Mouse (Mus musculus) right cerebral cortex, postnatal 14 days (tissue): Measurements from ENCODE around the gene Serpina1f.
A peak's percentile ranks its signal among the peaks of the same experiment; 100 is the strongest.
"Not testable (repeated sequence)": the region's sequence is repeated elsewhere in the genome, so short reads cannot be mapped to it uniquely, and the experiment has no call there.

Experiments used
- DNase-seq: peaks from one replicate; pipeline ENCODE4 v3.0.0; 2022

Serpina1f gene

DNA sequence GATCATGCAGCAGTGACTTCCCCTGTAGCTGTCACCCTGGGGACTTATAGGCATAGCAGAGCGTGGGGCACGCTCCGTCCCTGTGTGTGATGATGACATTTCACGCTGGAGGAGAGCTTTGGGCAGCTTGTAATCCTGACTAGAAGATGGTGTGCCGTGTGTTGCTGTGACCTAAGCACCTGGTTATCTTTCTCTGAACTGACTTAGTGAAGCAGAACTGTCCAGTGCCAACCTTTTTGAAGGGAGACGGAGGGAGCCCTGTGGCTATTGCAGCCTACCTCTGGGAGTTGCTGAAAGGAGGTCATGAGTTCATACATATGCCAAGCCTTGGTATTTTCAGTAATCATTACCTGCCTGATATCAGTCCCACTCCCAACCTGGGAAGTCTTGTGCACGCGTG is at the start of gene Serpina1f:
TSS of gene Serpina1f (minus strand) at position 101 of the 400 bp plus-strand sequence.
- no peak for DNase-seq

DNA sequence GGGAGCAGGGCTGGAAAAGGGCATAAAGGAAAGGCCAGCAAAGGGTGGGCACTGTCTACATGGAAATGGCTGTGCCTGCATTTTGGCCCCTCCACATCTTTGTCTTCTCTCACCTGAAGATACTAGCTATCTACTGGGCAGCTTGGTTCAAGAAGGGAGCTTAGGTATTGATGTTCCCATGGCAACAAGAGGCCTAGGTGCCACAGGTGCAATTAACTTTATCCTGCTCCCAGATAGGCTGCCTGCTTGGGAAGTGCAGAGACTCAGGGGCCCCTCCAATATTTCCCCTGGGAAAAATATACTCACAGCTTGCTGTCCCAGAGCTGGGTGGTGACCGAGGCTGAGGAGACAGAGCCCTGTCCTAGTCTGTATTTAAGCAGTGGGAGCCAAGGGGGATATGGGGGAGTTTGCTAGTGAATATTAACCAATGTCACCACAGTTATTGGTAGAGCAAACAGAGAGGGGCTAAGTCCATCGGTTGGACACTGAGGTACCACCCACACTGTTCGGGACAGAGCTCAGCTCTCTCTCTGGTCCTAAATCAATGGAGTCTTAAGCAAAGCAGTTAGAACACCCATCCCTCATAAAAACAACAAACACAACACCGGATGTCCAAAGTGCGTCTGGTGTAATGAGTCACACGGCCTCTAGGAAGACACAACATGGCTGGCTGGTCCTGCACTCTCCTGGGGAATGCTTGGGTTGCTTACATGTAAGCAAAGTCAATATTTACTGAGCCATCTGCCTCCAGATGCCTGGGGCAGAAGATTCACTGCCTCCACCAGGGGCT is 42.7 kb upstream of the Serpina1f start:
- DNase-seq, result not testable (repeated sequence)

DNA sequence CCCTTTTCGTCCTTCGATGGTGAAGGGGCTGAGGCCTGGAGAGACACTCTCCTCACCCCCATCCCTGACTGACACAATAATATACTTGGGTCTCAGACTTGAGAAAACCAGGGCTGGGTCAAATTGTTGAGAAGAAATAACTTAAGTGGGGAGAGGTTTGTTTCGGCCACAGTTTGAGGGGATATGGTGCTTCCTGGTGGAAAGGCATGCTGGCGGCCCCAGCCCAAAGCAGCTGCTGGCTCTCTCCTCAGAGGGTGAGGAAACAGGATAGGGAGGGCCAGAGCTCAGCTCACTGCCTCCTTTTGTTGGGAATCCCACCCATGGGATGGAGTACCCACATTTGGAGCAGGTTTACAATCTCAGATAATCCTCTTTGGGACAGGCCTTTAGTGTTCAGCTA is 40.2 kb upstream of the Serpina1f start:
- DNase-seq, result not testable (repeated sequence)

DNA sequence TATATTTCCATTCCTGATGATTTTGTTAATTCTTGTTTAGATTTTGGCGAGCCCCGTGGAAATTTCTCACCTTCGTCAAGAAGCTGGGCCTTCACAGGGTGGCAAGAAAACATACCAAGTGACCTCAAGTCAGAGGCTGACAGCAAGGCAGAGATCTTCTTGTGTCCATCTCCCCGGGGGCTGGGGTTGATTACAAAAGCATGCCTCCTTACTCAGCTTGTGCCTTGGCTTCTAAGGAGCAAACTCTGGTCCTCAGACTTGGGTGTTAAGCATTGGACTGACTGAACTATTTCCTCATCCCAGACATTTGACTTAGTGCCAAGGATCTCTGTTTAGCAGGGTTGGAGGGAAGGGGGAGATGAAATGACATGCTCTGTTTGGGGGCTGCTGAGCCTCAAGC is 39.8 kb upstream of the Serpina1f start:
- not testable (repeated sequence) for DNase-seq

DNA sequence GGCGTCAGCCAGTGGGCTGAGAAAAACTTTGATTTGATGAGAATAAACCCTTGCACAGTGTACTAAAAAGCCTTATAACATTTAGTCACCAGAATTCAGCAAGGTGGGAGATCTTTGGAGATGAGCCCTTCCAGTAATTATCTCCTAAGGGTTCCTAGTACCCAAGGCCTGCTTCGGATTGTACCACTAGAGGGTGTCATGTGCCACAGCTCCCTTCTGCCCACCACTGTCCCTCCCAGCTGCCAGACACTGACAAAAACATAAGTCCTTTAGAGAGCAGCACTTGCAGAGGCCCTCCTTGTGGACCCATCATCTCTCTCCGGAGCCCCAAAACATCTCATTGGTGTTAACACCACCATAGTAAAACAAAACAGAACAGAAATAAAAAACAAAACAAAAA is 16.2 kb upstream of the Serpina1f start:
- DNase-seq, result no peak

DNA sequence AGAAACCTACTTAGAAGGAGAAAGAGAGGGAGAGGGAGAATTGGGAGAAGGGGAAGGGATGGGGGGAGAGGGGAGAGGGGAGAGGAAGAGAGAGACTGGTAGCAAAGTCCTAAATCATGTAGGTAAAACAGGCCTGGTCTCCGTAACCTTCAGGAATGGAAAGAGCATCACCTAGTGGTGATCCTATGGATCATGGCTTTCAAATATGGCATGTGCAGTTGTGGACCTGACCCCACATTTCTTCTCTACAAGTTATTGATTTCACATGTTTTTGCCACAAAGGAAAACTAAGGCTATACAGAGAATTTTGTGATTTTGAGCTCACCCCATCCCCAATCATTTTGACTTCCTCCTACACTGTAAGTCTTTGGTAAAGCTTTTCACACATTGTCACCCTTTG is 15.1 kb upstream of the Serpina1f start:
- no peak for DNase-seq

DNA sequence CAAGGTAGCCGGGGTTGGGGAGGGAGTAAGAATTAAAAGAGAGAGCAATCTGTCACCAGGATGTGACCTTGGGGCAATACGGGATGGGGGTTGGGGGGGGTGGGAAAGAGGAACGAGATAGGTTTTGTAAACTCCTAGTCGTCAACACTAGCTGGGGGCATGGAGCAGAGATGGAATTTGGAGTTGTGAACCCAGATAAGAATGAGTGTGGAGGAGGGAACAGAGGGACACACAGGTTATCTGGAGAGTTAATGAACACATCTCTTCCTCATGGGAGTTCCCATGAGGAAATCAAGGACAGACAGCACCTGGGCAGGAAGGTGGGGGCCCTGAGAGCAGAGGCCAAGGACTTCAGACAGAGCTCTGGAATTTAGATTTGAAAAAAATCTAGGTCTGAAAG is 10.8 kb upstream of the Serpina1f start:
- no peak for DNase-seq

DNA sequence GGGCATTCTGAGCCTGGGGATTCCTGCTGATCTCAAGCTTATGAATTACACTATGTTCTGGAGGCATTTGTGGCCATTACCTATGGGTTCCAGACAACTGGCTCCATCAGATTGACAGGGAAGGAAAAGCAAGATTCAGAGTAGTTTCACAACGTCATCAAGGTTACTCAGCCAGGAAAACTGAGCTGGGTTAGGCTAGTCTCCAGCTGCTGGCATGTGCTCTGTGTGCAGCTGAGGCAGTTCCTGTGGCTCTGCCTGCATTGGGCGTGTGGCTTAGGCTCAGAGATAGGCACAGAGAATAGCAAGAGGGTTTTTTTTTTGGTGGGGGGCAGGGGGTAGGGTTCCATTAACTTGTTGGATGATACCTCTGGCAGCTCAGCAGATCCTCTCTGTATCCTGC is 10.2 kb upstream of the Serpina1f start:
- DNase-seq, result no peak

DNA sequence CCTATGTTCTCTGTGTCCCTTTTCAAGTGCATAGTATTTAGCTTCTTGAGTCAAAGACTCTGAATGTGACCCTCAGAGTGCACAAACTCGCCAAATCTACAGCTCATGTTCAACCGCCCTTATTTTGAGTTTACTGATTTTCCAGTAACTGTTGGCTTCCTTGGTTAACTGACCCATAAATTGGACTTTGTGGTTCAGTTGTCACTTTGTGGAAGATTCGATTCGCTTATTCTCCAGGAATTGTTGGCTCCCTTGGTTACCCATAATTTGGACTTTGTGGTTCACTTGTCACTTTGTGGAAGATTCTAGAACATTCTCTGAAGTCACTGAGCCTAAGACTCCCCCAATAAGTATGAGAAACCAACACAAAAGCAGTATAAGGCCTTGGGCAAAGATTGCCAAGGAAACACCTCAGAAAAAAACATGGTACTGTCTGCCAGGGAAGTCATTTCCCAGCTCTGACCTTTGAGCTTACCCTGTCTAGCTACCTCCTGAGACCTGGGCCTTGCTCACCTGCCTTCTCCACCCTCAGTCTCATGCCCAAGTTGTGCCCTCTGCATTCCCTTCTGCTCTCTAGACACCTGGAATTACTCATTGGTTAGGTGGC is 4.9 kb upstream of the Serpina1f start:
- DNase-seq, result no peak

DNA sequence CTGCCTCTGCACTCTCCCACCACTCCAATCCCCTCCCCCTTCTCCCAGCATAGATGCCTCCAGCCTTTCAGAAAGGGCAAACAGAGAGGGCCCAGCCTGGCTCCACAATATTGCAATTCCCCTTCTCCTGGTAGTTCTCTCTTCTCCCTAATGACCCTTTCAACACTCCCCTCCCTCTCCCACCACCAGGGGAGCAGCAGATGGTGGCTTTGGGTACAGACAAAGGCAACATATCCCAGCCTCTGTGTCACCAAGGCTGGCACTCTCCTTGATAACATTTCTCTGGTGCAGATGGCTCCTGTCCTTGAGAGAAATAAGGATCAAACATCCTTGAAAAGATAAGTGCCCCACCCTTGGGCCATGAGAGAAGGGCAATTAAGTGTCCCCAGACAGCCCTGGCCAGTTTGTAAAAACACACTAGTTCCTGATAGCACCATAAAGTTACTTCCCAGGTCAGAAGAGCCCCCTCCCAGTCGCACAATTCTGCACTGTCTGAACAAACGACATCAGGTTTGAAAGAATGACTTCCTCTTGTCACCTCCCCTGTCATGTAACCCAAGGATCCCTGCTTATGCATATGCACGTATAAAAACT is 7.0 kb downstream of the Serpina1f start:
- DNase-seq, result no peak

DNA sequence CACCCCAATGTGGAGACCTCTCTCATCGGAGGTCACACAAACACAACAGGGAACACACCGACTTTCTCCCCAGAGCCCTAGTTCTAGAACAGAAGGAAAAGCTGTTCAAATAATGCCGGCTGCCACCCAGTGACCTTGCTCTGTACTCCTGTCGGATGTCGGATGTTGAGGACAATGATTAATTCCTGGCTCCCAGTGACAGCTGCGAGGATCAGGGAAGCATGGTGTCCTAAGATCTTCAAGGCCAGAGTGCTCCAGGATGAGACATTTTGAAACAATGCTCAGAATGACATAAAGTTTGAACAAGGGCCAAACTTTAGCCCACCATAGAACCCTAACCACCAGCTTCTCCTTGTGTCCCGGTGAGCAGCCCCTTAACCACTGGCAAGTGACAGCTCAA is 8.3 kb downstream of the Serpina1f start:
- no peak for DNase-seq

DNA sequence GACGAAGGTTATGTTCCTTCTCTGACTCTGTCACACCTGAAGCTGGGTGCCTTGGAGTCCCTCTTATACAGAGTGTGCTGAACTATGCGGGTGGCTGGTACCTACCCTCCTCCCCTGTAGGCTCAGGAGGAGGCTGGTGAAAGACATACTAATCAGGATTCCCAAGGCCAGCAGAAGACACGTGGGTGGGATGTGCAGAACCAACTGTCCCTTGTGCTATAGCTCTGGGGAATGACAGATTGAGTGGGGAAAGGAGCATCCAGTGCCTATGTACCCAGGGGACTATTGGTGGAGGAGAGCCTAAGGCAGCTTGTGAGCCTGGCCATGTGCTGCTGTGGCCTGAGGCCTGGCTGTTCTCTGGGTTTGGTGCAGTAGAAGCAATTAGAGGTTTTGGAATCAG is 9.3 kb downstream of the Serpina1f start:
- DNase-seq, result no peak

DNA sequence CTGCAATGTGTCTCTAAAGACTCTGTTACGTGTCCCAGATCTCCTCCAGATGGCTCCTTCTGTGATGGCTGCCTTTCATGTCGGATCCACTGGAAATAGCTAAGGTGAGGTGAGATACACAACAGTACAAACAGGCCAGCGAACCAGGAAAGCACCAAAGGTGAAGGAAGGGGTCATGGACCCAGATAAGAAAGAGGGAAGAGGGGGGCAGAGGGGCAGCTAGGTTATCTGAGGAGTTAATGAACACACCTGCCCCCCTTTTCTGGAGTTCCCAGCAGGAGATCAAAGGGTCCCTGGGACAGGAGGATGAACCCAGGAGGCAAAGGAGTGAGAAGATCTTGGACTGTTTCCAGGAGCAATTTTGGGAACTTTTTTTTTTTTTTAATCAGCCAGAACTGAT is 9.9 kb downstream of the Serpina1f start:
- DNase-seq, result no peak

DNA sequence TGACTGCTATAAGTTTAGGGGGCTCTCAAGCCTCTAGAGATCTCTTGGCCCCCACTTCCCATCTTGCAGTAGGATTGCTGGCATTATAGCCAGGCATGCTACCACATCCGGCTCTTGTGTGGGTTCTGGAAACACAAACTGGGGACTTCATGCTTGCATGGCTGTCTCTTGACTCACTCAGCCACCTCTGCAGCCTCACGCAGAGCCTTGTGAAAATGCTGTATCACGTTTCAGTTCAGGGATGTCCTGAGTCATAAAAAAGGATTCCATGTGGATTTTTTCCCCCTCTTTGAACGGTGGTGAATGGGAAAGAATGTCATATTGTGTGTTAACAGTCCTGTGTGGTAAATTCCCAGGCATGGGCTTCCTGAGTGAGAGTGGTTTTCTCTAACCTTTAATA is 11.6 kb downstream of the Serpina1f start:
- no peak for DNase-seq

DNA sequence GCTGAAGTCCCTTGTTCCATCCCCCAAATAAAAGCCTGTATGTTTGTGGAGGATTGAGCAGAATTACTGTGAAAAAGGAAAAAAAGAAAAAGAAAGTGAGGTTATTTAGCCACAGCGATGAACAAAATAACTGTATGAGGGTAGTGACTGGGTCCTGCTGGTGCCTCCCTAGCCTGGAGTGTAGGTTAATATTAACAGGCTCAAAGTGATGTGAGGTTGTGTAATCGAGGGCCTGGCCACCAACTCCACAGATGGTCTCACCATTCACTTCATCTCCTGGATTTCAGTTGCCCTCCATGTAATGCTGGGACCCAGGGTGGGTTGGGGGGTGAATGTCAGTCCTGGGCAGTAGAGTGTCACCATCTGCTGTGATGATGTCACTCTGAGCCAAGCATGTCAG is 13.6 kb downstream of the Serpina1f start:
- no peak for DNase-seq

DNA sequence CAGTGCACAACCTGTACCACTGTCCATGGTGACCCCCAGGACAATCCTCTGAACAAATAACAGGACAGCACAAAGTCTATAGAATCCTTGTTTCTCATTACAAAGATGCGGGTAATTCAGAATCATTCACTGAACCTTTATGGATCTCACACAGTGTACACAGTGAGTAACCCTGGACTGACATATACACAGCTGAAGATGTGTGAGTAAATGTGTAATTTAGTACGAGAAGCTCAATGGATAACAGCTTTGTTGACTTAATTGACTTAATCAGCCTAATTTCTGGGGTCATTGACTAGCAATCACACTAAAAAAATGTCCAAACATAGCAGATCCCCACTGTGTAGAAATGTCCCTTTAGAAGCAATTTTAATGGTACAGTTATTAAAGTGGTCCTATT is 14.2 kb downstream of the Serpina1f start:
- DNase-seq, result no peak

DNA sequence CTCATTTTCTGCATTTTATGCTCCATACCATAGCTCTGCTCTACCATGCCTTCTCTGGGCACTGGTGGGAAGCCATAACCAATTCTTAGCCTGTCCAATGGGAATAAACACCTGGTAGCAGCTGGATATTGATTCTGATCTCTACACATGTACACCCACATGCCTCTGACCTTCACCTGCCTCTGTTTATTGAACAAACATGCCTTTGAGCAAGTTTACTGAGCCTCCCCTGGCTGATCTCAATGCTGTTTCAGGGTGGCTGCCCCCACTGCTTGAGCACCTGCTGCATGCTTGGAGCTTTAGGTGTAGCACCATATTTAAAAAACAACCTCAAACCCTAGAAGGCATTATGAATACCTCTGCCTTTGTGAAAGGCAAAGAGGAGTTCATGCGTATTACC is 15.5 kb downstream of the Serpina1f start:
- DNase-seq, result not testable (repeated sequence)

DNA sequence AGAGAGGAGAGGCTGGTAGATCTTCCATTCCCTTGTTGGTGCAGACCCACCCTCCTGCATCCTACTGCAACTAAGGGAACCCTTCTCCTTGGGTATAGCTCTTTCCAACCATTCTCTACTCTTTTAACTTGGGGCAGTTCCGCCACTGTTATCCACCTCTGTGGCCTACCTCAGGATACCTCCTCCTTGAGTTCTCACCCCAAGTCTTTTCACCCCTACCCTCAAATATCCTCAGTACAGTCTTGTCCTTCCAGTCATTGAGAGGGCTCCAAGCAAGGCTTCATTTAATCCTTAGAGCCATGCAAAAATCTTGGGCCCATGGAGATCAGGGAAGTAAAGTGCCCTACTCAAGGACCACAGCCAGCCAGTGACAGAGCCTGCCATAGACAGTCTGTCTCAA is 19.3 kb downstream of the Serpina1f start, which contains the start of gene Serpina16:
TSS of gene Serpina16 (minus strand) at position 101 of the 400 bp plus-strand sequence.
- no peak for DNase-seq

DNA sequence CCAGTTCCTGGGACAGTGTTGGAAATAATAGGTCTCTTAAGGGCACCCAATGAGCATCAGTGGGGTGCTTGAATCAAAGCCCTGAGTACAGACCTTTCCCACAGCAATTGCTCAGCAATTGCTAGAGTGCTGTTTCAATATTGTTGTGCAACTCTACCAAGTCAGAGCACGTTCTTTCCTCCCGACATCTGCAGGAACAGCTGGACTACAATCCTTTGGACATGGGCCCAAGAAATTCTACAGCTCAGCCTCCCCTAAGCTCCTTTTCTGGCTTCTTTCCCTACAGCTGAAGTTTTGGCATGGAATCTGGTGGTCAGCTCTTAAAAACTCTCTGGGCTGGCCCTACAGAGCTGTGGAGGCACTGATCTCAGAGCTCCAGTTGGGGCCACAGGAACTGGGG is 22.1 kb downstream of the Serpina1f start:
- no peak for DNase-seq

DNA sequence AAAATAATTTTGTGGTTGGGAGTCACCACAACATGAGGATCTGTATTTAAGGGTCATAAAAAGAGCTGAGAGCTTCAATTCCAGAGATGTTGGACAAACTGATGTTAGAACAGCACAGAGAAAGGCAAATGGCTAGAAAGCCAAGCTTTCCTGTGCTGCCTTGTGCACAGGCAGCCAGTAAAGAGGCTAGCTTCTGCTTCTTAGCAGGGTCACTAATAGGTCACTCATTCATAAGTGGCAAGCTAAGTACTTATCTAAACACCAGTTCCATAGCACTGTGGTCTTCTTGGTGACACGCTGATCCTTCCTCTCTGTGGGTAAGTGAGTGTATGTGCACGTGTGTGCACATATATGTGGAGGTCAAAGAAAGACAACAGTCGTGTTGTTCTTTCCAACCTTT is 23.8 kb downstream of the Serpina1f start:
- DNase-seq, result no peak

DNA sequence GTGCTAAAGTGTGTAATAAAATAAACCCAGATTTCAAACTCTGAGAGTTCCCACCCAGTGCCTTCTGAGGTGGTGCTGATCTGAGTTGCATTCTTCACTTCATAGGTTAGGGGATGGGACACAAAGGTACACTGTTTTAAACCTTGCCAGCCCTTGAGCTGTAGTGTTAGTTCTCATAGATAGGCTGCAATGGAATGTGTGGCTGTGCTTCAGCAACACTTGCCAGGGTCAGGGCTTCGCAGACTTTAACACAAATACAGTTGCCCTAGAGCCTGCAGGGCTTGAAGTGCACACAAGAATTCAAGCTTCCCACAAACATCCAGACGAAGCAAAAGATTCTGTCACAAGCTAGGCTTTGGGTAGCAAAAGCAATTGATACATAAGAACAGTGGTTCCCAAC is 24.4 kb downstream of the Serpina1f start:
- DNase-seq, result no peak

DNA sequence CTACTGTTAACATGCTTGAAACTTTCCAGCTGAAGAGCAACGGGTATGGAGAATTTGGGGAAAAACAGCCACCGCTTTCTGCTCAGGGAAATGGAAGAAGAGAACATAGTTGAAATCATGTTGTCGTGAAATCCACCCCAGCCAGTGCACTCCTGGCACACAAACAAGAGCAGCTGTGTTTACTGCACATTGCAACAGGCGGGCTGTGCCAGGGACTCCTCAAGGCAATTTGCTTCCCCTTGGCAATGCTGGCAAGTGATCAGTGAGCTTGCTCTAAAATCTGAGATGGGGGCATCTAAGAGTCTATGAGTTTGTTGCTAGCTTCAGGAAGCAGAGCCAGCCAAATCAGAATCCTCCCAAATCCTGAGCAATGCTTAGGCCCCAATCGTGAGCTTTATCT is 25.0 kb downstream of the Serpina1f start:
- peak; percentile 23 for DNase-seq

DNA sequence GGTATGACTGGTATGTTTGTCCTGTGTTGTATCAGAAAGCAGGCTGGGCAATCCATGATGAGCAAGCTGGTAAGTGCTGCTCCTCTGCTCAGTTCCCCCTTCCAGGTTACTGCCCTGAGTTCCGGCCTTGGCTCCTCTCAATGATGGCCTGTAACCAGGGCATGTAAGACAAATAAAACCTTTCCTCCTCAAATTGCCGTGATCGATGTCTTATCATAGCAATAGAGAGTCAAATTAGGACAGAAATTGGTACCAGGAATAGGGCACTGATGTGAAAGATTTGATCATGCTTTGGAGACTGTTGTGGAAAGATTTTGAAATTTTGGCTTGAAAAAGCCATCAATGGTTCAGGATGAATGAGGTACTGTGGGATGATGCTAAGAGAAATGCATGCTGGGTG is 30.0 kb downstream of the Serpina1f start:
- no peak for DNase-seq

DNA sequence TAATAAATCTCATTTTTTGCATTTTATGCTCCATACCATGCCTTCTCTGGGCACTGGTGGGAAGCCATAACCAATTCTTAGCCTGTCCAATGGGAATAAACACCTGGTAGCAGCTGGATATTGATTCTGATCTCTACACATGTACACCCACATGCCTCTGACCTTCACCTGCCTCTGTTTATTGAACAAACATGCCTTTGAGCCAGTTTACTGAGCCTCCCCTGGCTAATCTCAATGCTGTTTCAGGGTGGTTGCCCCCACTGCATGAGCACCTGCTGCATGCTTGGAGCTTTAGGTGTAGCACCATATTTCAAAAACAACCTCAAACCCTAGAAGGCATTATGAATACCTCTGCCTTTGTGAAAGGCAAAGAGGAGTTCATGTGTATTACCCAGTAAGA is 33.3 kb downstream of the Serpina1f start:
- DNase-seq, result not testable (repeated sequence)
